Mouse (Mus musculus) adrenal gland, adult 8-10 months (tissue): ENCODE results near the gene A030014E15Rik. TPM values are rescaled to one million over a fixed set of nuclear protein-coding genes. Genes with fewer than 3 reads are reported as not detected.
A peak's percentile ranks its signal among the peaks of the same experiment; 100 is the strongest.
"Not testable (repeated sequence)": the region's sequence is repeated elsewhere in the genome, so short reads cannot be mapped to it uniquely, and the experiment has no call there.

ENCODE experiments used
- DNase-seq: peaks from one replicate; pipeline ENCODE4 v3.0.0; 2022
- total RNA-seq, 4 experiments: library from RNA; stranded (reverse); gene quantifications; 2 replicates each; pipeline ENCODE4 v1.2.4; 2022

A030014E15Rik gene
- not detected for total RNA-seq

DNA sequence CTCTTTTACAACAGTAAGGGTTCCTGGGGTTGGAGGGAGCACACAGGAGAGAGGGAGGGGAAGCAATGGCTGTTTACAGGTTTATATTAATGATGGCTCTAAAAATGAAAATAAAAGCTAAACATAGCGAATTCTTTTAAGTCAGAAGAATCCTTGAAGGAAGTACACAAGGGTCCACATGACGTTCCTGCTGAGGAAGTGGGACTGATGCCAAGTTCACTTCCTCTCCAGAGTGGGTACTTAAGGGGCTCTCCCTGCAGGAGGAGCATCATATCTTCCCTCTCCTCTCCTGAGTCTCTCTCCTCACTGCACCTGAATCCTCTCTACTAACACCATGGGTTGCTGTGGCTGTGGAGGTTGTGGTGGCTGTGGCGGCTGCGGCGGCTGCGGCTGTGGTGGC is at the start of gene A030014E15Rik:
Gene A030014E15Rik, plus strand, starts transcription at position 268 of the 400 bp plus-strand sequence.
- DNase-seq, result no peak

DNA sequence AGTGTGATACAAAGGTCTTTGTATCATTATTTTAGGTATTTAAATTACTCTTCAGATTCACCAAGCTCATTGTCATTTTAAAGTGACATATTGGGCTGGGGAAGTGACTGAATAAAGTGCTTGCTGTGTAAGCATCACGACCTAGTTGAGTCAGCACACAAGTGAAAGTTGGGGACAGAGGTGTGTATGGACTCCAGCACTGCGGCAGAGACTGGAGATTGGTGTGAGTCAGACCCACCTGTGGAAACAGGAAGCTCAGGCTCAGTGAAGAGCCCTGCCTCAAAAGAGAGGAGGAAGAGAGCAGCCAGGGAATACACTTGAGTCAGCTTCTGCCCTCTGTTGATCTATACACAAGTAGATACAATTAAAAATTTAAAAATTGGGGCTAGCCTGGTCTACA is 45.5 kb upstream of the A030014E15Rik start:
- no peak for DNase-seq

DNA sequence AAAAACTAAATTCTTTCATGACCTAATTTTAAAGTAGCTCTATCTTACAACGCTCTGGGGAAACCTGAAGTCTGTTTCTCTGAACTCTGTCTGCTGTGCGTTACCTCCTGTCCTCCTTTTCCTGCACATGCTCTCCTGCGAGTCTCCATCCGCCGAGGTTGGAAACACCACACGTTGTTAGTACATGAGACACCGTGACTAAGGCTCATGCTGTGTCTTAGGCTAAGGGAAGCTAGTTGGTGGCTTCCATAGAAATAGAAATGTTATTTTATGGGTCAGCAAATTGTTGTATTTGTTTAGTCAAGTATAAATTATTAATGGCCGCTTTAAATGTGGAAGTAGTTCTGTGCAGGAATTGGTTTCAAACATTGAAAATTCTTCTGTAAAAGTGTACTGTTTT is 44.5 kb upstream of the A030014E15Rik start:
- no peak for DNase-seq

DNA sequence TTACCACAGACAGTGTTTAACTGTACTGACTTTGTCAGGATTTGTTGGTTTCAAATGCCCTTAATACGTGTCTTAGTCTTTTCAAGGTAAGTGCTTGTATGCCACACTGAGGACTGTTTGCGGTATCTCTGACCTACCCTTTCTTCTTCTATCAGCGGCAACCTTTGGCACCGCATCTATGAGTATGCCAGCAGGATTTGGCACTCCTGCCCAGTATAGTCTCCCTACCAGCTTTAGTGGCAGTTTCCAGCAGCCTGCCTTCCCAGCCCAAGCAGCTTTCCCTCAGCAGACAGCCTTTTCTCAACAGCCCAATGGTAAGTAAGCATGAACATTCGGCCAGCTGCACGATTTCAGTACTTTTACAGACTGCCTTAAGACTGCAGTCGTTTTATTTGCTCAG is 31.4 kb upstream of the A030014E15Rik start:
- no peak for DNase-seq

DNA sequence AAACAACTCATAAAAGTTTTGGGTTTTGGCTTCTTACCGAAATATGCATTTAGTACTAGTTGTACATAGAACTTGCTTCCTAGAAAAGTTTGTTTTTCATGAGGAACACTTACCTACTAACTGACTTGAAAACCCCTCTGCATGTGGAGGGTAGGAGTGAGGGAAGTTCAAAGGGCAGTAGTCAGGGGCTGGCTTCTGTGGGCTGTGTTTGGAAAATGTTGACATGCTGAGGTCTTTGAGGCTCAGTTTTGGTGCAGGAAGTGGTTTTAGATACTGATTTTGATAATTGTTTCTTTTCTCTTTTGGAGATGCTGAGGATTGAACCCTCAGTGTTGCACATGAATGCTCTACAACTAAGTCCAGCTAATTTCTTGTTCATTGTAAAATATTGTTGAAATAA is 24.1 kb upstream of the A030014E15Rik start:
- DNase-seq, result no peak

DNA sequence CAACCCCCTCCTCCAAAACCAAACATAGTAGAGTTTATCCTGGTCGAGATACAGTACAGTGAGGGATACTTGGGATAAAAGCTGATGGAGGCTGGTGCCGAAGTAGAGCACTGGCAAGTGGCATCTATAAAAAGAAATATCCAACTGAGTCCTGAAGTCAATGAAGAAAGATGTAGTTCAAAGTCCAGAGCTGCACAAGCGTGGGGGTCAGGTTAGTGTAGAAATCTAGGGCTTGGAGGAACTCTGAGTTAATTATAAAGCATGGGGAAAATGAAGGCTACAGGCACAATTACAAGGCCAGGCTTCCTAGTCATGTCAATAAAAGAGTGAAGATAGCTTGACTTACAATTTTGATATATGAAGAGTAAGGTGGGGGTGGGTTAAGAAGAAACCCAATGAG is 23.5 kb upstream of the A030014E15Rik start:
- no peak for DNase-seq

DNA sequence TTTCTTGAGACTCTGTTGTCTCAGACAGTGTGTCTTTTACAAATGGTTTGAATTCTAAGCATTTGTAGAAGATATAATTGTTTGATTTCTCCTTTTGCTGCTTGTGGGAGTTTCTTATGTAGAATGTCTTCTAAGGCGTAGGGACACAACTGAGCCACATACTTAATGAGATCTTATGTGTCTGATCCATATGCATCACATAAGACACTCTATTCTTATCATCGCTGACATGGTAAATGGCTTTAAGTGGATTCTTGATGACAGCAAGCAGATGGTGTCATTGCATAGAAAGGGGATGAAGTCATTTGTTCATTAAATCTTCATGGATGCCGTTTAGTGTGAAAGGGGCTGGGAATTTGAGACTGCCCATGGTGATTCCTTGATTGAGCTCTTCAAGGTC is 18.8 kb upstream of the A030014E15Rik start:
- DNase-seq, result no peak

DNA sequence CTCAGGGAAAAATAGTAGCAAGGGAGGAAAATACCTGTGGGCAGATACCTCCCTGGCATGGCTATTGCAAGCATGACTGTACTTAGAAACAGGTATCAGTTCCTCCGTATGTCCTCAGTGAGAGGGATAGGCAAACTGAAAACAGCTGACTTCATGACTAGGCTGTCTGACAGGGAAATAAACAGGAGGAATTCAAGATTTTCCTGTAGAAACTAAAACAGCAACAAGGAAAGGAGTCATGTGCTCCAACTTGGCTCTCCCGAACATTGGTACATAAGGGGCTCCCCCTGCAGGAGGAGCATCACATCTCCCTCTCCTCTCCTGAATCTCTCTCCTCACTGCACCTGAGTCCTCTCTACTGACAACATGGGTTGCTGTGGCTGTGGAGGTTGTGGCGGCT is 11.7 kb upstream of the A030014E15Rik start, which contains the start of gene A030005L19Rik:
Gene A030005L19Rik, plus strand, starts transcription at position 301 of the 400 bp plus-strand sequence.
- no peak for DNase-seq

DNA sequence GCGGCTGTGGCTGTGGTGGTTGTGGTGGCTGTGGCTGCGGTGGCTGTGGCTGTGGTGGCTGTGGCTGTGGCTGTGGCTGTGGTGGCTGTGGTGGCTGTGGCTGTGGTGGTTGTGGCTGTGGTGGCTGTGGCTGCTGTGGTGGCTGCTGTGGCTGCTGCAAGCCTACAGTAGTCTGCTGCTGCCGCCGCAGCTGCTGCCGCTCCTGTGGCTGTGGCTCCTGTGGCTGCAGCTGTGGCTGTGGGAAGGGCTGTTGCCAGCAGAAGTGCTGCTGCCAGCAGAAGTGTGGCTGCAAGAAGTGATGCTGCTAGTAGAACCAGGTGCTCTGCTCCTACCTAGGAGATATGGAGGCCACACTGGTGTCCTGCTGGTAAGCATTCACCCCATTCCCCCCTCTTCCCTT is 11.3 kb upstream of the A030014E15Rik start:
- DNase-seq, result not testable (repeated sequence)

DNA sequence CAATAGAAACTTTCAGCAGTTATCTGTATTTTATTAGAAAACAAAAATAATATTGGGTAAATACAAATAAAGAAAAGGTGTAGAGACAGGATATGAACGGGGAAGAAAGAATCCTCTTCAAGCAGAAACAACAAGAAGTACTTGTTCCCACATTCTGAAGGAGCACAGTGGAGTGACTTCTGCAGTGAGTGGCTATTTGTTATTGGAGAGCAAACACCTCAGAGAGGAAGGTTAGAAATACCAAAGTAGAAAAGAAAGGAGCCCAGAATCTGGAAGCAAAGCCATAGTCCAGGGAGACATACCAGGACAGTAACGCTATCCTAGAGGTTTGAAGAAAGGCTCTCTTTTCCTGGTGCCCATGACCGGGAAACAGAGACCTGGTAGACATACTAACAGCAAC is 5.8 kb downstream of the A030014E15Rik start:
- DNase-seq, result not testable (repeated sequence)

DNA sequence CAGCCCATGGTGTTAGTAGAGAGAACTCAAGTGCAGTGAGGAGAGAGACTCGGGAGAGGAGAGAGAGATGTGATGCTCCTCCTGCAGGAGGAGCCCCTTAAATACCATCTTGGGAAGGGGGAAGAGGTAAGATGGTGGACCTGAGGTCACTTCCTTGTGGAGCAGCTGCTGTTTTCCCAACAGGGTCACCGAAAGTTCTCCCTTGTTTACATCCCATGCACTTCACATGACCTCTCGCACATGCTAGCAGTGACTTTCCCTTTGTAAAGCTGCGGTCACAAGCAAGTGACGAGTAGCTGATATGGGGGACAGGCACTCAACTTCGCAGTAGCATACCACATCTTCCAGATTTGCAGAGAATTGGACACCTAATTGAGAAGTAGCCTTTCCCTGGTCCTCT is 6.6 kb downstream of the A030014E15Rik start, which contains the start of gene Gm6217:
Gene Gm6217, minus strand, starts transcription at position 74 of the 400 bp plus-strand sequence.
- not testable (repeated sequence) for DNase-seq

DNA sequence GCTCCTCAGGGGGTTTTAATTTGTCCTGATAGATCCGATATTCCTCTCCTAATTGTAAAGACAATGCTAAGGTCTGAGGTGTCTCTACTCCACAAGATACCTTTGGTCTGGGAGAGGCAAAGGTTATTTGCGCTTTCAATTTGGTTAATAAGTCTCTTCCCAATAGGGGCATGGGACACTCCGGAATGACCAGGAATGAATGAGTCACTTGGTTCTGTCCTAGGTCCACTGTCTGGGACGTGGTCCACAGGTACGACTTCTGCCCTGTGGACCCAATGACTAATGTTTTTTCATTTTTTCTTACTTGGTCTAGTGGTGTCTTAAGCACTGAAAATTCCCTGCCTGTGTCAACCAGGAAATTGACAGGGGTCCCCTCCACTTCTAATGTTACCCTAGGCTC is 13.9 kb downstream of the A030014E15Rik start:
- no peak for DNase-seq

DNA sequence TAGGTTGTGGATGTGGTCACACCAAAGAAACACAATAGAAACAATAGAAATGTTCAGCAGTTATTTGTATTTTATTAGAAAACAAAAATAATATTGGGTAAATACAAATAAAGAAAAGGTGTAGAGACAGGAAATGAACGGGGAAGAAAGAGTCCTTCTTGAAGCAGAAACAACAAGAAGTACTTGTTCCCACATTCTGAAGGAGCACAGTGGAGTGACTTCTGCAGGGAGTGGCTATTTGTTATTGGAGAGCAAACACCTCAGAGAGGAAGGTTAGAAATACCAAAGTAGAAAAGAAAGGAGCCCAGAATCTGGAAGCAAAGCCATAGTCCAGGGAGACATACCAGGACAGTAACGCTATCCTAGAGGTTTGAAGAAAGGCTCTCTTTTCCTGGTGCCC is 17.8 kb downstream of the A030014E15Rik start:
- DNase-seq, result not testable (repeated sequence)

DNA sequence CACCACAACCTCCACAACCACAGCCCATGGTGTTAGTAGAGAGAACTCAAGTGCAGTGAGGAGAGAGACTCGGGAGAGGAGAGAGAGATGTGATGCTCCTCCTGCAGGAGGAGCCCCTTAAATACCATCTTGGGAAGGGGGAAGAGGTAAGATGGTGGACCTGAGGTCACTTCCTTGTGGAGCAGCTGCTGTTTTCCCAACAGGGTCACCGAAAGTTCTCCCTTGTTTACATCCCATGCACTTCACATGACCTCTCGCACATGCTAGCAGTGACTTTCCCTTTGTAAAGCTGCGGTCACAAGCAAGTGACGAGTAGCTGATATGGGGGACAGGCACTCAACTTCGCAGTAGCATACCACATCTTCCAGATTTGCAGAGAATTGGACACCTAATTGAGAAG is 18.6 kb downstream of the A030014E15Rik start, which contains the start of gene A030003K21Rik:
Gene A030003K21Rik, minus strand, starts transcription at position 94 of the 400 bp plus-strand sequence.
- not testable (repeated sequence) for DNase-seq

DNA sequence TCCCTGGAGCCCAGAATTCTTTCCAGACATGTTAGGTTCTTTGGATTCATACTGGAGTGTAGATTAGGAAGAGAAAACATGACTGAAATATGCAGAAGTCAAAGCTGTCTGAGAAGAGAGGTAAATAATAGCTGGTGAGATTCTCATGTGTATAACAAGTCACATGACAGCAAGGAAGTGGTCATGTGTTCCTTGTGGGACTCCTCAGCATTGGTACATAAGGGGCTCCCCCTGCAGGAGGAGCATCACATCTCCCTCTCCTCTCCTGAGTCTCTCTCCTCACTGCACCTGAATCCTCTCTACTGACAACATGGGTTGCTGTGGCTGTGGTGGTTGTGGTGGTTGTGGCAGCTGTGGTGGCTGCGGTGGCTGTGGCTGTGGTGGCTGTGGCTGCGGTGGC is 21.3 kb downstream of the A030014E15Rik start:
- not testable (repeated sequence) for DNase-seq

DNA sequence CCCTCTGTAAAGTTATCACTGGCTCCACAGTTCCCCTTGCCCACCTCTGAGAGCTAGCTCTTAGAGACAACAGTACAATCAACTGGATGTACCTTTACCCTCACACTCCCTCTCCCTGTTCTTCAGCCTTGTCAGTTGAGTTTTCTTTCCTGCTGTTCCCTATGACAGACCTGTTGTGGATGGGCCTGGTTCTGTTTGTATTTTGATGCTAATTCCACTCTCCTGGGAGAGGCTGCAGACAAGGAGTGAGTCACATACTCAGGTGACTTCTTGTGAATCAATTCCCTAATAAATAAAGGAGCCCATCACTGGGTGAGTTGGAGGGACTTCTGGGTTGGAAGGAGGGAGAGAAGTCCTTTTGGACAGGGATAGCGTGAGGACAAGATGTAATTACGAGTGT is 23.9 kb downstream of the A030014E15Rik start:
- no peak for DNase-seq

DNA sequence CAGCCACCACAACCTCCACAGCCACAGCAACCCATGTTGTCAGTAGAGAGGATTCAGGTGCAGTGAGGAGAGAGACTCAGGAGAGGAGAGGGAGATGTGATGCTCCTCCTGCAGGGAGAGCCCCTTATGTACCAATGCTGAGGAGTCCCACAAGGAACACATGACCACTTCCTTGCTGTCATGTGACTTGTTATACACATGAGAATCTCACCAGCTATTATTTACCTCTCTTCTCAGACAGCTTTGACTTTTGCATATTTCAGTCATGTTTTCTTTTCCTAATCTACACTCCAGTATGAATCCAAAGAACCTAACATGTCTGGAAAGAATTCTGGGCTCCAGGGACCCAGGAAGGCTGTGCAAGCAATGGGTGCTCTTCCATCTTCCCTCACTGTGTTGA is 31.2 kb downstream of the A030014E15Rik start, which contains the start of gene Gm7544:
Gene Gm7544, minus strand, starts transcription at position 101 of the 400 bp plus-strand sequence.
- not testable (repeated sequence) for DNase-seq

DNA sequence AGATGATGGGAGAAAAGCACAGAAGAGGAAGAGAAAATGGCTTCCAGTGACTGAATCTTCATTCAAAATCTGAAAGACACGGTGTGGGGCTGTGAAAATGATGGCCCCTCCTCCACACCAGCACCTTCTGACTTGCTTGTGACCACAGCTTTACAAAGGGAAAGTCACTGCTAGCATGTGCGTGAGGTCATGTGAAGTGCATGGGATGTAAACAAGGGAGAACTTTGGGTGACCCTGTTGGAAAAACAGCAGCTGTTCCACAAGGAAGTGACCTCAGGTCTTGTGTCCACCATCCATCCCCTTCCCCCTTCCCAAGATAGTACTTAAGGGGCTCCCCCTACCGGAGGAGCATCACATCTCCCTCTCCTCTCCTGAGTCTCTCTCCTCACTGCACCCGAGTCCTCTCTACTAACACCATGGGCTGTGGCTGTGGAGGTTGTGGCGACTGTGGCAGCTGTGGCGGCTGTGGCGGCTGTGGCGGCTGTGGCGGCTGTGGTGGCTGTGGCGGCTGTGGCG is 35.2 kb downstream of the A030014E15Rik start, which contains the start of gene Gm47955:
Gene Gm47955, plus strand, starts transcription at position 417 of the 516 bp plus-strand sequence.
- DNase-seq, result no peak

DNA sequence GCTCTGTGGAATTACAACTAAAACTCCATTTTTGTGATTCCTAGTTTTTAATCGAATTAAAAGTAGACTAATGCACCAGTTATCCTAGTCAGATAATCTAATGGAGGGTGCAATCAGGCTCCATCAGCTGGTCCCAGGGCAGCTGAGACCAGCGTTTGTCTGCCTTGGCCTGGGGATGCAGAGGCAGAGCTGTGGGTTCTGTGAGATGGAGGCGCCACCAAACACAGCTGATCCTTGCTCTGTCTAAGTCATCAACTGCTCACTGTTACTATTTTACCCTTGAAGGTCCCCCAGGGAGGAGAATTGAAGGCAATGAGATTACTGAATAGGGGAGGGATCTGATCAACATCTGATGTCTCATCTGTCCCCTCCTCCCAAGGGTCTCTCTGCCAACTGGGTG is 41.7 kb downstream of the A030014E15Rik start:
- DNase-seq, result no peak

DNA sequence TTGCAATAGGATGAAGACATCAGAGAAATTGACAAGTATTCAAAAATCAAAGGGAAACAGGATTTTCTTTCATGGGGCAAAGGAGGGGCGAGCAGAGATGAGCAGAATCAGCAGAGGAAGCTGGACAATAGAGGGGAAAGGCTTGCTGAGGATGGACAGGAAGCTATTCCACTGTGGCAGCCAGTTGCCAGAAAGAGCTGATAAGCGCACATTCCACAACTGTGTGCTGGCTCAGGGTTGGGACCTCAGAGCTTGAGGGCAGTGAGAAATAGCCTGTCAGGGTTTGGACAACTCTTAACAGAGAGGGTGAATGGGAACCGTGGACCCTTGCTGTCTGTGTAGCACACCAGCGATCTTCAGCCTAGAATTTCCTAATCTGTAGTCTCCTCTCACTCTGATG is 47.3 kb downstream of the A030014E15Rik start:
- peak; percentile 38 for DNase-seq

DNA sequence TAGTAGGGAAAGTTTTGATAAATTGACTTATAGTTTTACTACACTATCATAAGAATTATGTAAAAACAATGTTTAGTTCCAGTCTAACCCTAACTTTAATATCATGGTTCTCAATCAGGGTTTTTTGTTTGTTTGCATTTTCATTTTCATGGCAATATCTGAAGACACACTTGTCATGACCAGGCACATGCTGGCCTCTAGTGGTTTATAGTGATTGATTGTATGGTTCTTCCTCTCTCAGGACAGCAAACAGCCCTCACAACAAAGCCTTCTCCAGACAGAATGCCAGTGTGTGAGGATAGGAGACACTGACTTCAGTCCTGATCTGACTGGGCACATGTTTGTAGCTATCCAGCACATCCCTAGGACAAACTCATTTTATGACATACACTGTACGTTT is 48.5 kb downstream of the A030014E15Rik start:
- DNase-seq, result no peak

DNA sequence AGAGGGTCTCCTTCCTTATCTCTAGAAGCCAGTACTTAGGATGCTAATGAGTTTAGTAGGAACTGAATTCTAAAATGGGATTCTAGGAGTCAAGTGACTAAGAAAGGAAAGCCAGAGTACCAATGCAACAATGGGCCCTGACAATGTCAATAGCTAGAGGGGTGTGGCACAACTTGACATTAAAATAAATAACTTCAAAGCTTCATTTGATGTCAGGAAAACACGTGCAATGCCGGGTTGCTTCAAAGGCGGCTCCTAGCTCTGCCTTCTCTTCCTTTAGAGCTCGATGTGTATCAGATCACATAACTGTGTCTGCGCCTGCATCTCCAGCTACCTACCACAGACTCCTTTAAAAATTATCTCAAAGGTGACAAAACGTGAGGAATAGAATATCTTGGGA is 49.2 kb downstream of the A030014E15Rik start:
- DNase-seq, result no peak

DNA sequence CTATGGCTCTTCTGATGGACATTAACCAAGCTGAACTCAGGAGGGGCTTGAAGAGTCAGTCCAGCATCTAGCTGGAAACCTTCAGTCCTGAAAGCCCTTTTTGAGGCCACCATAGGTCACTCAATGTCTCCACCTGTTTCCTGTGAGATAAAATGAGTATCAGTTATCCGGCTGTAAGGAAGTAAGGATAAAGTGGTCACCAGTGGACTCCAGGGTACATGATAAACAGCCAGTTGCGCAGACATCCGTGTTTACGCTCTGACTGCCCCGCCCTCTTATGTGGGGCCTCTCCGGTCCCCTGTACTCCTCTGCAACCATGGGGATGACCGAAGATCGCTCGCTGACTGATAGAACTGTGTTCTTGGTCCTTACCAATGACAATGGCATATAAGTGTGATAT is 49.6 kb downstream of the A030014E15Rik start:
- no peak for DNase-seq
